Mouse (Mus musculus) heart, embryonic 14.5 days (tissue): ENCODE measurements around the gene Cbx8. TPM values are rescaled to one million over a fixed set of nuclear protein-coding genes. Genes with fewer than 3 reads are reported as not detected.

Source experiments
- ATAC-seq: fragments of 200-750 bp; cut with Nextera tagmentation; 2 replicates; pipeline ENCODE4 v1.8.0; 2017; ENCODE audit warnings: low read depth, moderate TSS enrichment; ENCODE audit not compliant: insufficient number of reproducible peaks, insufficient read depth, low FRiP score
- H3K27ac ChIP-seq, 2 experiments: fragments of 200-500 bp in 1 of 2; fragments of 300-500 bp in 1 of 2; sonication (generic) in 1 of 2; replicated peaks in 1 of 2; 2 replicates each; pipeline ENCODE4 v1.5.1; 2012 to 2014; ENCODE audit warnings: low read depth in 2 of 2, low read length in 2 of 2, control low read depth in 1 of 2, mild to moderate bottlenecking in 1 of 2, mixed read lengths in 1 of 2; ENCODE audit not compliant: control insufficient read depth in 1 of 2, insufficient read depth in 1 of 2
- H3K27me3 ChIP-seq: fragments of 300-500 bp; sonication (generic); 2 replicates; pipeline ENCODE4 v1.6.1; 2014; ENCODE audit warnings: mild to moderate bottlenecking, low read length, control low read depth; ENCODE audit not compliant: control insufficient read depth, insufficient read depth
- H3K36me3 ChIP-seq: fragments of 300-500 bp; sonication (generic); 2 replicates; pipeline ENCODE4 v1.6.1; 2014; ENCODE audit warnings: mild to moderate bottlenecking, control low read depth, low read length, mixed read lengths; ENCODE audit not compliant: control insufficient read depth, insufficient read depth
- H3K4me1 ChIP-seq, 2 experiments: fragments of 200-500 bp in 1 of 2; fragments of 300-500 bp in 1 of 2; sonication (generic) in 1 of 2; 2 replicates each; pipeline ENCODE4 v1.6.1; 2012 to 2014; ENCODE audit warnings: low read length in 2 of 2, control low read depth in 1 of 2, mixed read lengths in 1 of 2; ENCODE audit not compliant: control insufficient read depth in 2 of 2, insufficient read depth in 2 of 2
- H3K4me2 ChIP-seq: fragments of 300-500 bp; sonication (generic); 2 replicates; pipeline ENCODE4 v1.6.1; 2014; ENCODE audit warnings: mild to moderate bottlenecking, low read length
- H3K4me3 ChIP-seq, 2 experiments: fragments of 200-500 bp in 1 of 2; fragments of 300-500 bp in 1 of 2; sonication (generic) in 1 of 2; 2 replicates each; pipeline ENCODE4 v1.5.1; 2012 to 2014; ENCODE audit warnings: low read length in 2 of 2, mild to moderate bottlenecking in 2 of 2, control low read depth in 1 of 2, low read depth in 1 of 2, moderate library complexity in 1 of 2; ENCODE audit not compliant: control insufficient read depth in 1 of 2, insufficient read depth in 1 of 2
- H3K9ac ChIP-seq: fragments of 300-500 bp; sonication (generic); 2 replicates; pipeline ENCODE4 v1.6.1; 2014; ENCODE audit warnings: mild to moderate bottlenecking, low read length
- H3K9me3 ChIP-seq: fragments of 300-500 bp; sonication (generic); 2 replicates; pipeline ENCODE4 v1.6.1; 2016; ENCODE audit warnings: low read length, control low read depth; ENCODE audit not compliant: control insufficient read depth
- WGBS: fragments of 180-500 bp; shearing (Covaris S2); extraction: QIAGEN DNeasy Blood & Tissue Kit; methylation state at CpG from one replicate; pipeline ENCODE4 v1.1.7; 2014; 5-methylcytosine and 5-hydroxymethylcytosine counted together
- polyA plus RNA-seq: library from polyadenylated mRNA; unstranded; fragments of >200 nt; fragmentation: Nextera tagmentation; extraction: Ambion mirVana; gene quantifications from 2 replicates; pipeline ENCODE4 v1.2.1, GENCODE M21; 2014

The Cbx8 gene
- 9.3 and 9.6 TPM in 2 replicates for polyA plus RNA-seq

- peaks cover 24 to 44% of the 10 kb centered on the region in 2 experiments for H3K4me1 ChIP-seq
- ATAC-seq = peak; percentile 93
- WGBS = 0% methylated on average over 62 of the region's 63 CpGs
Measured at GRCm38 (mm10) chr11:119040600-119041324, at the start of gene Cbx8. Cbx8 (minus strand) TSS chr11:119040969.

GRCm38 (mm10) chr11:119090076-119090960 lies 49.5 kb upstream of the Cbx8 start:
- Histone ChIP-seq H3K36me3 (no peaks in the 10 kb centered on the region), H3K9ac (peak overlapping the region; percentile 72), H3K4me2 (peak overlapping the region; percentile 87), H3K4me1 (peaks cover 13 to 42% of the 10 kb centered on the region in 2 experiments; a peak in 3 of 4 replicates), H3K27me3 (peaks cover 30% of the 10 kb centered on the region), H3K9me3 (no peaks in the 10 kb centered on the region), H3K4me3 (peak overlapping the region; percentile 51 to 53), H3K27ac (peak overlapping the region in 1 of 2 experiments; percentile 4; a peak in 2 of 4 replicates)
- ATAC-seq = no peak
- WGBS = under 1% methylated on average over 66 of the region's 75 CpGs

More at GRCm38 (mm10) chr11:119040600-119041324, at the start of gene Cbx8:
- peak within 1 kb of the TSS; percentile 87 for H3K9ac ChIP-seq
- peaks cover 13% of the 10 kb centered on the region for H3K36me3 ChIP-seq
- peak within 1 kb of the TSS; percentile 66 to 85 for H3K27ac ChIP-seq
- peaks cover 75% of the 10 kb centered on the region for H3K27me3 ChIP-seq
- peak within 1 kb of the TSS; percentile 68 to 78 for H3K4me3 ChIP-seq
- H3K9me3 ChIP-seq = no peaks in the 10 kb centered on the region
- peak within 1 kb of the TSS; percentile 100 for H3K4me2 ChIP-seq

GRCm38 (mm10) chr11:119089235-119090075 lies 48.7 kb upstream of the Cbx8 start:
- Histone ChIP-seq H3K4me3 (peak overlapping the region in 1 of 2 experiments; percentile 53; a peak in 2 of 4 replicates), H3K9ac (no peak overlapping the region; the same call in 1 of the 2 replicates), H3K27ac (no peak overlapping the region), H3K36me3 (no peaks in the 10 kb centered on the region), H3K4me2 (peak overlapping the region; percentile 87), H3K27me3 (peaks cover 30% of the 10 kb centered on the region), H3K4me1 (peaks cover 15 to 45% of the 10 kb centered on the region in 2 experiments; a peak in 3 of 4 replicates), H3K9me3 (no peaks in the 10 kb centered on the region)
- no peak for ATAC-seq
- 1% methylated on average over 41 of the region's 41 CpGs for WGBS

- Histone ChIP-seq H3K9ac (no peak overlapping the region), H3K4me2 (peak overlapping the region; percentile 4; the same call in 1 of the 2 replicates), H3K4me1 (peaks cover 23 to 53% of the 10 kb centered on the region in 2 experiments), H3K9me3 (no peaks in the 10 kb centered on the region), H3K4me3 (no peak overlapping the region), H3K27ac (no peak overlapping the region), H3K36me3 (no peaks in the 10 kb centered on the region), H3K27me3 (peaks cover 30% of the 10 kb centered on the region)
- no peak for ATAC-seq
- 3% methylated on average over 28 of the region's 28 CpGs for WGBS
Measured at GRCm38 (mm10) chr11:119088391-119089234, 47.8 kb upstream of the Cbx8 start.

- Histone ChIP-seq H3K4me1 (peaks cover 30 to 62% of the 10 kb centered on the region in 2 experiments), H3K36me3 (peaks cover 6% of the 10 kb centered on the region), H3K27me3 (peaks cover 30% of the 10 kb centered on the region), H3K4me2 (peak overlapping the region; percentile 45), H3K4me3 (peak overlapping the region in 1 of 2 experiments; percentile 3; a peak in 1 of 4 replicates), H3K27ac (no peak overlapping the region), H3K9me3 (no peaks in the 10 kb centered on the region), H3K9ac (no peak overlapping the region)
- no peak for ATAC-seq
- WGBS = 6% methylated on average over 35 of the region's 35 CpGs
Measured at GRCm38 (mm10) chr11:119087301-119088082, 46.7 kb upstream of the Cbx8 start.
